Mouse (Mus musculus): ENCODE results near the gene Acot7. TPM values are rescaled to one million over a fixed set of nuclear protein-coding genes. Genes with fewer than 3 reads are reported as not detected.

The Acot7 gene
- polyA plus RNA-seq, 1 experiment from 2014 or later = 125 TPM

DNA sequence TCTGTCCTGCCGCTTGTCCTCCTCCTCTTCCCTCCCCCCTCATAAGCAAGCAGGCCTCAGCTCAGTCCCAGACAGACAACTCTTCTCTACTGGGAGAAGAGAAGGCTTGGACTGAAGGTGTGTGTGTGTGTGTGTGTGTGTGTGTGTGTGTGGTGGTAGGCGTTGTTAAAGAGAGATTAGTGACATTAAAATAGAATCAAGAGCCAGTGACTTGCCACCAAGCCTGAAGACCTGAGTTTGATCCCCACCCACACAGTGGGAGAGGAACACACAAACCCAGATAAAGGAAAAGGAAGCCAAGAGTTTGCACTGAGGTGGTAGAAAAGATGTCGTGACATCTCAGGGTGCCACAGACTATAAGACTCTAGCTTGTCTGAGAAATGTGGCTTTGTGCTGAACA lies 69.3 kb downstream of the Acot7 start:
- no peaks in the 10 kb centered on the region for H3K4me1 ChIP-seq (replicated peaks; ENCODE audit: control insufficient read depth, insufficient read depth, low read length)

DNA sequence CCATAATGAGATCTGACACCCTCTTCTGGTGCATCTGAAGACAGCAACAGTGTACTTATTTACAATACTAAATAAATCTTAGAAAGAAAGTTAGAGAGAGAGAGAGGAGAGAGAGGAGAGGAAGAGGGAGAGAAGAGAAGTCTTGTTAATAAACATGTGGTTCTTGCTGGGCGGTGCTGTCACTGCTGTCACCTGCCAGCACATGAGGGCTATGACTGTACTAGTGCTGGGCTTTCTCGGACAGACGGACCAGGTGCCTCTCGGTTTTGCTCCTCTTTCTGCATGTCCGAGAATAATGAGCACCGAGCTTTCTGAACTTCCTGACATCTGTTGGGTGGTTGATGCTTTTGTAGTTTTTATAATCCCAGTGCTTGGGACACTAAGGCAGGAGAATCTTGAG lies 72.7 kb downstream of the Acot7 start:
- Histone ChIP-seq H3K9ac (ENCODE audit: low read depth, low read length) (no peak overlapping the region), H3K4me1 (replicated peaks; ENCODE audit: control insufficient read depth, insufficient read depth, low read length) (no peaks in the 10 kb centered on the region), H3K27me3 (ENCODE audit: control insufficient read depth, insufficient read depth, low read length) (no peaks in the 10 kb centered on the region), H3K4me3 (ENCODE audit: low read depth, low read length) (no peak overlapping the region), H3K4me2 (replicated peaks; ENCODE audit: low read depth, low read length) (no peak overlapping the region), H3K9me3 (ENCODE audit: control insufficient read depth, low read length) (no peaks in the 10 kb centered on the region), H3K27ac (ENCODE audit: low read depth, low read length) (no peak overlapping the region), H3K36me3 (ENCODE audit: control insufficient read depth, insufficient read depth, low read length) (no peaks in the 10 kb centered on the region)
- ATAC-seq (ENCODE audit: low FRiP score) (no peak), DNase-seq (ENCODE audit: low spot score) (no peak)
- 94% methylated on average over 6 of the region's 6 CpGs for WGBS

More for the DNA sequence above, 69.3 kb downstream of the Acot7 start:
- no peak for ATAC-seq (ENCODE audit: low FRiP score)
- no peak for DNase-seq (ENCODE audit: low spot score)
- 88% methylated on average over 3 of the region's 3 CpGs for WGBS
- no peak overlapping the region for H3K4me2 ChIP-seq (replicated peaks; ENCODE audit: low read depth, low read length)
- no peak overlapping the region for H3K9ac ChIP-seq (ENCODE audit: low read depth, low read length)
- no peaks in the 10 kb centered on the region for H3K9me3 ChIP-seq (ENCODE audit: control insufficient read depth, low read length)
- no peaks in the 10 kb centered on the region for H3K36me3 ChIP-seq (ENCODE audit: control insufficient read depth, insufficient read depth, low read length)
- H3K4me3 ChIP-seq (ENCODE audit: low read depth, low read length) = no peak overlapping the region
- no peaks in the 10 kb centered on the region for H3K27me3 ChIP-seq (ENCODE audit: control insufficient read depth, insufficient read depth, low read length)
- H3K27ac ChIP-seq (ENCODE audit: low read depth, low read length) = no peak overlapping the region

DNA sequence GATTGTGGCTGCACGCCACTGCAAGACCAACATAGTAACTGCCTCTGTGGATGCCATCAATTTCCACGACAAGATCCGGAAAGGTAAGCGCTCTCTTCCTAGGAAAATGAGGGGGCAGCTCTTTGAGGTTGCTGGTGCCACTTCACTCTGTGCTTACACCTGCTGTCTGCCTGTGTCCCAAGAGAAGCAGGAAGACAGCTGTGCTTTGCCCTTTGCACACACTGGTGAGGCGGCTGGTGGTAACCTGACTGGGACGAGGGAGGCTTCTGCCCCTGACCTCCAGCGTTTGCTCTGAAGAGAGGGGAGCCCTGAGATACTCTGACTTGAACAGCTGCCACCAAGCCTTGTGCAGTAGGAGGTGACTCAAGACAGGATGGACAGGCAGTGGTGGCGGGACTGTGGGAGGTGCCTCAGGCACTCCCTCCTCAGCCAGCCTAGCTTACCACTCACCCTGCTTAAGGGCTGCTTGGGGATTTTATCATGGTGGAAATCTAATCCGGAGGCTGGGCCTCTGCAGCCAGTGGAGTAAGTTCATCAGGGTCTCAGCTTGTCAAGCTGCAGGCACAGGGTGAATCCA lies 75.3 kb downstream of the Acot7 start:
- no peak overlapping the region; the same call in 1 of the 2 replicates for H3K4me2 ChIP-seq (replicated peaks; ENCODE audit: low read depth, low read length)
- WGBS = 84% methylated on average over 9 of the region's 9 CpGs
- no peak for ATAC-seq (ENCODE audit: low FRiP score)

DNA sequence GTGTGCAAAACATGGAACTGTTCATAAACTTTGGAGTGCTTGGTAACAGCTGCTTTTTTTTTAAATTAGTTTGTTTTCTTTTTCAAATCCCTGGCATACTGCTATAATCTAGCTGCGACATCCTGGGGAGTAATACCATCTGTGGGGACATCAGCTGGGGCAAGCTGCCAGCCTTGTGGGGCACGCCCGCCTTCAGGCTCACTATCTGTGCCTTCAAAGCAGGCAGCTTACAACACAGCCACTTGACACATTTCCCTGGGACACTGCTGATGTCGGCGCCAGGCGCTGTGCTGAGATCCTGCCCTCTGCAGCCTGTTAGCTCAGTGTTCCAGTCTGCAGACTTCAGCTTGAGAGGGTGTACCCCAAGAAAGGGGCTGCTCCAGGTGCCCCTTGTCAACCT lies 79.1 kb downstream of the Acot7 start:
- Histone ChIP-seq H3K9me3 (ENCODE audit: control insufficient read depth, low read length) (no peaks in the 10 kb centered on the region), H3K27me3 (ENCODE audit: control insufficient read depth, insufficient read depth, low read length) (no peaks in the 10 kb centered on the region), H3K27ac (ENCODE audit: low read depth, low read length) (no peak overlapping the region), H3K36me3 (ENCODE audit: control insufficient read depth, insufficient read depth, low read length) (no peaks in the 10 kb centered on the region), H3K4me1 (replicated peaks; ENCODE audit: control insufficient read depth, insufficient read depth, low read length) (no peaks in the 10 kb centered on the region), H3K4me3 (ENCODE audit: low read depth, low read length) (no peak overlapping the region), H3K9ac (ENCODE audit: low read depth, low read length) (no peak overlapping the region), H3K4me2 (replicated peaks; ENCODE audit: low read depth, low read length) (no peak overlapping the region)
- ATAC-seq (ENCODE audit: low FRiP score) (no peak), DNase-seq (ENCODE audit: low spot score) (no peak)
- WGBS = 76% methylated on average over 6 of the region's 6 CpGs

More for the DNA sequence above, 75.3 kb downstream of the Acot7 start:
- DNase-seq (ENCODE audit: low spot score) = no peak
- H3K9ac ChIP-seq (ENCODE audit: low read depth, low read length) = no peak overlapping the region
- no peak overlapping the region for H3K4me3 ChIP-seq (ENCODE audit: low read depth, low read length)
- H3K27ac ChIP-seq (ENCODE audit: low read depth, low read length) = no peak overlapping the region
- no peaks in the 10 kb centered on the region for H3K9me3 ChIP-seq (ENCODE audit: control insufficient read depth, low read length)
- no peaks in the 10 kb centered on the region for H3K36me3 ChIP-seq (ENCODE audit: control insufficient read depth, insufficient read depth, low read length)
- H3K4me1 ChIP-seq (replicated peaks; ENCODE audit: control insufficient read depth, insufficient read depth, low read length) = no peaks in the 10 kb centered on the region
- H3K27me3 ChIP-seq (ENCODE audit: control insufficient read depth, insufficient read depth, low read length) = no peaks in the 10 kb centered on the region

DNA sequence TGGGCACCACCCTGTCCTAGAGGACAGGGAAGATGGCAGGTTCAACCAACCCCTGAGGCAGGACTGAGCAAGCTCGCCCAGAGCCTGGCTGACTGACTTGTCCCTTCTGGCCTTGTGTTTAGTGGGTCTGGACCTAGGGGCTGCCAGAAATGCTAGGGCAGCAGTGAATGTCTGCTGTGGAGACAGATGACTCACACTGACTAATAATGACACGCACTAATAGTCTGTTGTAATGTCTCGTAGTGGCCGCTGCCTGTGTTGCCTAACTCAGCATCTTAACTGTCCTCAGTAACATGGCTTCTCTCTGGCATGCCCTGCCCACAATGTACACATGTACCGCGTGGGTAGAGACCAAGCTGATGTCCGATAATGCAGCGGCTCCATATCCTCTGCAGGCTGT lies 82.5 kb downstream of the Acot7 start:
- no peaks in the 10 kb centered on the region for H3K9me3 ChIP-seq (ENCODE audit: control insufficient read depth, low read length)
- no peak overlapping the region for H3K4me2 ChIP-seq (replicated peaks; ENCODE audit: low read depth, low read length)
- no peaks in the 10 kb centered on the region for H3K27me3 ChIP-seq (ENCODE audit: control insufficient read depth, insufficient read depth, low read length)
- ATAC-seq (ENCODE audit: low FRiP score) (no peak), DNase-seq (ENCODE audit: low spot score) (no peak)
- H3K9ac ChIP-seq (ENCODE audit: low read depth, low read length) = no peak overlapping the region
- H3K4me1 ChIP-seq (replicated peaks; ENCODE audit: control insufficient read depth, insufficient read depth, low read length) = peaks cover 3% of the 10 kb centered on the region; the same call in 1 of the 2 replicates
- WGBS = 92% methylated on average over 8 of the region's 8 CpGs
- no peak overlapping the region for H3K27ac ChIP-seq (ENCODE audit: low read depth, low read length)
- no peaks in the 10 kb centered on the region for H3K36me3 ChIP-seq (ENCODE audit: control insufficient read depth, insufficient read depth, low read length)
- H3K4me3 ChIP-seq (ENCODE audit: low read depth, low read length) = no peak overlapping the region

- Histone ChIP-seq H3K4me2 (replicated peaks; ENCODE audit: low read depth, low read length) (no peak overlapping the region), H3K36me3 (ENCODE audit: control insufficient read depth, insufficient read depth, low read length) (no peaks in the 10 kb centered on the region), H3K27ac (ENCODE audit: low read depth, low read length) (no peak overlapping the region), H3K9me3 (ENCODE audit: control insufficient read depth, low read length) (no peaks in the 10 kb centered on the region), H3K4me3 (ENCODE audit: low read depth, low read length) (no peak overlapping the region), H3K27me3 (ENCODE audit: control insufficient read depth, insufficient read depth, low read length) (no peaks in the 10 kb centered on the region), H3K4me1 (replicated peaks; ENCODE audit: control insufficient read depth, insufficient read depth, low read length) (peaks cover 3% of the 10 kb centered on the region; the same call in 1 of the 2 replicates), H3K9ac (ENCODE audit: low read depth, low read length) (no peak overlapping the region)
- ATAC-seq (ENCODE audit: low FRiP score) = no peak
- no peak for DNase-seq (ENCODE audit: low spot score)
- WGBS = 77% methylated on average over 9 of the region's 9 CpGs
Observed at GRCm38 (mm10) chr4:152262187-152262586, 84.3 kb downstream of the Acot7 start.

GRCm38 (mm10) chr4:152263089-152263488 lies 85.2 kb downstream of the Acot7 start:
- no peaks in the 10 kb centered on the region for H3K27me3 ChIP-seq (ENCODE audit: control insufficient read depth, insufficient read depth, low read length)
- H3K27ac ChIP-seq (ENCODE audit: low read depth, low read length) = no peak overlapping the region
- no peak overlapping the region for H3K4me2 ChIP-seq (replicated peaks; ENCODE audit: low read depth, low read length)
- ATAC-seq (ENCODE audit: low FRiP score) (no peak), DNase-seq (ENCODE audit: low spot score) (no peak)
- H3K9me3 ChIP-seq (ENCODE audit: control insufficient read depth, low read length) = no peaks in the 10 kb centered on the region
- H3K36me3 ChIP-seq (ENCODE audit: control insufficient read depth, insufficient read depth, low read length) = no peaks in the 10 kb centered on the region
- H3K9ac ChIP-seq (ENCODE audit: low read depth, low read length) = no peak overlapping the region
- H3K4me1 ChIP-seq (replicated peaks; ENCODE audit: control insufficient read depth, insufficient read depth, low read length) = peaks cover 3% of the 10 kb centered on the region; the same call in 1 of the 2 replicates
- H3K4me3 ChIP-seq (ENCODE audit: low read depth, low read length) = no peak overlapping the region
- WGBS = 63% methylated on average over 9 of the region's 9 CpGs

GRCm38 (mm10) chr4:152263512-152264176 lies 85.7 kb downstream of the Acot7 start:
- DNase-seq (ENCODE audit: low spot score) = no peak
- Histone ChIP-seq H3K4me3 (ENCODE audit: low read depth, low read length) (no peak overlapping the region), H3K4me2 (replicated peaks; ENCODE audit: low read depth, low read length) (no peak overlapping the region), H3K36me3 (ENCODE audit: control insufficient read depth, insufficient read depth, low read length) (no peaks in the 10 kb centered on the region), H3K27ac (ENCODE audit: low read depth, low read length) (no peak overlapping the region), H3K27me3 (ENCODE audit: control insufficient read depth, insufficient read depth, low read length) (no peaks in the 10 kb centered on the region), H3K9me3 (ENCODE audit: control insufficient read depth, low read length) (no peaks in the 10 kb centered on the region), H3K4me1 (replicated peaks; ENCODE audit: control insufficient read depth, insufficient read depth, low read length) (peaks cover 3% of the 10 kb centered on the region; the same call in 1 of the 2 replicates), H3K9ac (ENCODE audit: low read depth, low read length) (no peak overlapping the region)
- 25% methylated on average over 10 of the region's 10 CpGs for WGBS
- peak; percentile 23; the same call in 1 of the 2 replicates for ATAC-seq (ENCODE audit: low FRiP score)

GRCm38 (mm10) chr4:152264177-152264530 lies 86.2 kb downstream of the Acot7 start:
- WGBS = 50% methylated on average over 4 of the region's 4 CpGs
- DNase-seq (ENCODE audit: low spot score) = no peak
- no peak overlapping the region for H3K9ac ChIP-seq (ENCODE audit: low read depth, low read length)
- no peaks in the 10 kb centered on the region for H3K9me3 ChIP-seq (ENCODE audit: control insufficient read depth, low read length)
- H3K27ac ChIP-seq (ENCODE audit: low read depth, low read length) = no peak overlapping the region
- no peaks in the 10 kb centered on the region for H3K36me3 ChIP-seq (ENCODE audit: control insufficient read depth, insufficient read depth, low read length)
- ATAC-seq (ENCODE audit: low FRiP score) = no peak
- no peaks in the 10 kb centered on the region for H3K27me3 ChIP-seq (ENCODE audit: control insufficient read depth, insufficient read depth, low read length)
- H3K4me2 ChIP-seq (replicated peaks; ENCODE audit: low read depth, low read length) = no peak overlapping the region
- peaks cover 3% of the 10 kb centered on the region; the same call in 1 of the 2 replicates for H3K4me1 ChIP-seq (replicated peaks; ENCODE audit: control insufficient read depth, insufficient read depth, low read length)
- H3K4me3 ChIP-seq (ENCODE audit: low read depth, low read length) = no peak overlapping the region
